Mouse (Mus musculus) stomach, embryonic 16.5 days (tissue): Measurements from ENCODE around the gene Grk5. TPM values are rescaled to one million over a fixed set of nuclear protein-coding genes. Genes with fewer than 3 reads are reported as not detected.
A peak's percentile ranks its signal among the peaks of the same experiment; 100 is the strongest.

Experiments used
- ATAC-seq: fragments of 200-750 bp; cut with Nextera tagmentation; 2 replicates; pipeline ENCODE4 v1.8.0; 2017; ENCODE audit warnings: moderate number of reproducible peaks, moderate TSS enrichment; ENCODE audit not compliant: insufficient read depth, low FRiP score
- H3K27ac ChIP-seq: fragments of 300-500 bp; sonication (generic); 2 replicates; pipeline ENCODE4 v1.5.1; 2014; ENCODE audit warnings: low read length
- H3K27me3 ChIP-seq: fragments of 300-500 bp; sonication (generic); 2 replicates; pipeline ENCODE4 v1.6.1; 2014; ENCODE audit warnings: low read length, control low read depth, mixed read lengths; ENCODE audit not compliant: control insufficient read depth, insufficient read depth
- H3K36me3 ChIP-seq: fragments of 300-500 bp; sonication (generic); 2 replicates; pipeline ENCODE4 v1.6.1; 2014; ENCODE audit warnings: low read length; ENCODE audit not compliant: control insufficient read depth, insufficient read depth
- H3K4me1 ChIP-seq: fragments of 300-500 bp; sonication (generic); 2 replicates; pipeline ENCODE4 v1.6.1; 2014; ENCODE audit warnings: low read length, control low read depth, mixed read lengths; ENCODE audit not compliant: control insufficient read depth, insufficient read depth
- H3K4me2 ChIP-seq: fragments of 300-500 bp; sonication (generic); 2 replicates; pipeline ENCODE4 v1.6.1; 2014; ENCODE audit warnings: low read depth, low read length, mixed read lengths
- H3K4me3 ChIP-seq: fragments of 300-500 bp; sonication (generic); replicated peaks from 2 replicates; pipeline ENCODE4 v1.5.1; 2014; ENCODE audit warnings: mild to moderate bottlenecking, low read length
- H3K9ac ChIP-seq: fragments of 300-500 bp; sonication (generic); 2 replicates; pipeline ENCODE4 v1.6.1; 2014; ENCODE audit warnings: low read length
- H3K9me3 ChIP-seq: fragments of 300-500 bp; sonication (generic); replicated peaks from 2 replicates; pipeline ENCODE4 v1.6.1; 2016; ENCODE audit warnings: low read length, control low read depth; ENCODE audit not compliant: control insufficient read depth
- WGBS: fragments of 180-500 bp; shearing (Covaris S2); extraction: QIAGEN DNeasy Blood & Tissue Kit; methylation state at CpG from one replicate; pipeline ENCODE4 v1.1.7; 2014; 5-methylcytosine and 5-hydroxymethylcytosine counted together
- polyA plus RNA-seq: library from polyadenylated mRNA; unstranded; fragments of >200 nt; fragmentation: Nextera tagmentation; extraction: Ambion mirVana; gene quantifications from 2 replicates; pipeline ENCODE4 v1.2.1, GENCODE M21; 2015

Grk5 gene
- polyA plus RNA-seq, 1 experiment from 2014 or later: 3.4 TPM

GRCm38 (mm10) chr19:61056783-61057410 lies 167.3 kb downstream of the Grk5 start:
- no peak overlapping the region for H3K4me2 ChIP-seq
- H3K9ac ChIP-seq: no peak overlapping the region
- no peaks in the 10 kb centered on the region for H3K27me3 ChIP-seq
- H3K36me3 ChIP-seq: no peaks in the 10 kb centered on the region
- H3K9me3 ChIP-seq: peaks cover 5% of the 10 kb centered on the region; the same call in 1 of the 2 replicates
- WGBS: 57% methylated on average over 5 of the region's 5 CpGs
- ATAC-seq: no peak
- no peak overlapping the region; the same call in 1 of the 2 replicates for H3K27ac ChIP-seq
- peaks cover 11% of the 10 kb centered on the region; the same call in 1 of the 2 replicates for H3K4me1 ChIP-seq
- no peak overlapping the region for H3K4me3 ChIP-seq

GRCm38 (mm10) chr19:61057581-61057980 lies 168.0 kb downstream of the Grk5 start:
- Histone ChIP-seq H3K4me2 (no peak overlapping the region), H3K9me3 (peaks cover 5% of the 10 kb centered on the region; the same call in 1 of the 2 replicates), H3K4me3 (no peak overlapping the region), H3K27me3 (no peaks in the 10 kb centered on the region), H3K36me3 (no peaks in the 10 kb centered on the region), H3K27ac (peak overlapping the region; percentile 28; the same call in 1 of the 2 replicates), H3K4me1 (peaks cover 11% of the 10 kb centered on the region; the same call in 1 of the 2 replicates), H3K9ac (no peak overlapping the region)
- 11% methylated on average over 3 of the region's 3 CpGs for WGBS
- ATAC-seq: peak; percentile 82; the same call in 1 of the 2 replicates

GRCm38 (mm10) chr19:61064386-61064785 lies 174.8 kb downstream of the Grk5 start:
- Histone ChIP-seq H3K9me3 (no peaks in the 10 kb centered on the region), H3K9ac (no peak overlapping the region), H3K36me3 (0 out of 2 replicates have a peak, but pooled peaks cover 3% of the 10 kb centered on the region), H3K4me2 (no peak overlapping the region), H3K4me3 (no peak overlapping the region), H3K27me3 (no peaks in the 10 kb centered on the region), H3K27ac (no peak overlapping the region), H3K4me1 (no peaks in the 10 kb centered on the region; the same call in 1 of the 2 replicates)
- no peak for ATAC-seq
- WGBS: 88% methylated on average over 3 of the region's 3 CpGs

- no peak for ATAC-seq
- WGBS: 93% methylated on average over 1 of the region's 1 CpGs
Observed at GRCm38 (mm10) chr19:61065011-61065410, 175.5 kb downstream of the Grk5 start.

GRCm38 (mm10) chr19:61078622-61079021 lies 189.1 kb downstream of the Grk5 start:
- Histone ChIP-seq H3K4me2 (no peak overlapping the region), H3K27ac (no peak overlapping the region), H3K9me3 (no peaks in the 10 kb centered on the region), H3K27me3 (no peaks in the 10 kb centered on the region), H3K4me1 (no peaks in the 10 kb centered on the region), H3K4me3 (no peak overlapping the region), H3K9ac (no peak overlapping the region), H3K36me3 (no peaks in the 10 kb centered on the region)
- no peak for ATAC-seq
- 84% methylated on average over 3 of the region's 3 CpGs for WGBS

More at GRCm38 (mm10) chr19:61065011-61065410, 175.5 kb downstream of the Grk5 start:
- Histone ChIP-seq H3K4me2 (no peak overlapping the region), H3K9ac (no peak overlapping the region), H3K27me3 (no peaks in the 10 kb centered on the region), H3K27ac (no peak overlapping the region), H3K4me1 (no peaks in the 10 kb centered on the region; the same call in 1 of the 2 replicates), H3K36me3 (0 out of 2 replicates have a peak, but pooled peaks cover 3% of the 10 kb centered on the region), H3K9me3 (no peaks in the 10 kb centered on the region), H3K4me3 (no peak overlapping the region)

- no peaks in the 10 kb centered on the region for H3K4me1 ChIP-seq
- no peak overlapping the region for H3K9ac ChIP-seq
- ATAC-seq: no peak
- H3K4me2 ChIP-seq: no peak overlapping the region
- H3K36me3 ChIP-seq: no peaks in the 10 kb centered on the region
- H3K27ac ChIP-seq: no peak overlapping the region
- no peak overlapping the region for H3K4me3 ChIP-seq
- H3K9me3 ChIP-seq: no peaks in the 10 kb centered on the region
- H3K27me3 ChIP-seq: no peaks in the 10 kb centered on the region
- WGBS: 86% methylated on average over 5 of the region's 5 CpGs
Observed at GRCm38 (mm10) chr19:61080251-61080749, 190.8 kb downstream of the Grk5 start.

- Histone ChIP-seq H3K4me3 (no peak overlapping the region), H3K27me3 (no peaks in the 10 kb centered on the region), H3K4me2 (no peak overlapping the region), H3K36me3 (no peaks in the 10 kb centered on the region), H3K9ac (no peak overlapping the region), H3K9me3 (no peaks in the 10 kb centered on the region), H3K27ac (no peak overlapping the region), H3K4me1 (no peaks in the 10 kb centered on the region)
- ATAC-seq: no peak
- WGBS: 90% methylated on average over 8 of the region's 8 CpGs
Observed at GRCm38 (mm10) chr19:61083006-61083405, 193.5 kb downstream of the Grk5 start.

- H3K4me3 ChIP-seq: no peak overlapping the region
- no peaks in the 10 kb centered on the region for H3K4me1 ChIP-seq
- H3K4me2 ChIP-seq: no peak overlapping the region
- H3K36me3 ChIP-seq: no peaks in the 10 kb centered on the region
- WGBS: 50% methylated on average over 4 of the region's 4 CpGs
- no peak overlapping the region for H3K9ac ChIP-seq
- ATAC-seq: peak; percentile 40; the same call in 1 of the 2 replicates
- H3K9me3 ChIP-seq: no peaks in the 10 kb centered on the region
- H3K27ac ChIP-seq: no peak overlapping the region
- H3K27me3 ChIP-seq: no peaks in the 10 kb centered on the region
Observed at GRCm38 (mm10) chr19:61084149-61084940, 194.8 kb downstream of the Grk5 start.

- no peak overlapping the region for H3K27ac ChIP-seq
- H3K36me3 ChIP-seq: no peaks in the 10 kb centered on the region
- H3K9ac ChIP-seq: no peak overlapping the region
- no peak overlapping the region for H3K4me2 ChIP-seq
- no peak for ATAC-seq
- H3K9me3 ChIP-seq: no peaks in the 10 kb centered on the region
- H3K4me3 ChIP-seq: no peak overlapping the region
- WGBS: 68% methylated on average over 2 of the region's 2 CpGs
- no peaks in the 10 kb centered on the region for H3K4me1 ChIP-seq
- no peaks in the 10 kb centered on the region for H3K27me3 ChIP-seq
Observed at GRCm38 (mm10) chr19:61085217-61085616, 195.7 kb downstream of the Grk5 start.
